Mouse (Mus musculus) cortical plate, adult 2 months (tissue): ENCODE measurements around the gene Tmem150a. TPM values are rescaled to one million over a fixed set of nuclear protein-coding genes. Genes with fewer than 3 reads are reported as not detected.

Experiments used
- H3K27ac ChIP-seq: fragments of 200-500 bp; 2 replicates; pipeline ENCODE4 v1.5.1; 2012; ENCODE audit warnings: low read length, control low read depth, inconsistent platforms; ENCODE audit not compliant: insufficient read depth
- H3K4me1 ChIP-seq: fragments of 200-500 bp; 2 replicates; pipeline ENCODE4 v1.6.1; 2011; ENCODE audit warnings: low read length; ENCODE audit not compliant: control insufficient read depth, insufficient read depth
- H3K4me3 ChIP-seq: fragments of 200-500 bp; 2 replicates; pipeline ENCODE4 v1.5.1; 2011; ENCODE audit warnings: mild to moderate bottlenecking, low read length, control low read depth; ENCODE audit not compliant: insufficient read depth
- CTCF ChIP-seq: fragments of 200-500 bp; IDR thresholded peaks from 2 replicates; pipeline ENCODE4 v1.5.1; 2011; ENCODE audit warnings: mild to moderate bottlenecking, control low read depth, low read length; ENCODE audit not compliant: insufficient read depth; ENCODE audit errors: extremely low read depth
- POLR2A ChIP-seq: fragments of 200-500 bp; IDR thresholded peaks from 2 replicates; pipeline ENCODE4 v1.6.1; 2011; ENCODE audit warnings: mild to moderate bottlenecking, low read length, control low read depth; ENCODE audit not compliant: insufficient read depth; ENCODE audit errors: extremely low read depth
- polyA plus RNA-seq: library from polyadenylated mRNA; depleted of rRNA; stranded (reverse); fragments of >200 nt; gene quantifications from 2 replicates; pipeline ENCODE4 v1.2.3, GENCODE M21; 2012

Gene Tmem150a
- polyA plus RNA-seq, 1 experiment = 23.4 TPM

- Histone ChIP-seq H3K27ac (no peak overlapping the region), H3K4me3 (no peak overlapping the region), H3K4me1 (peaks cover 3% of the 10 kb centered on the region; the same call in 1 of the 2 replicates)
- TF ChIP-seq POLR2A = no peak
These were observed 14.8 kb downstream of the Tmem150a start for GRCm38 (mm10) chr6:72370091-72370490.

- TF ChIP-seq CTCF = no peak
- no peak for TF ChIP-seq POLR2A
- no peak overlapping the region for H3K4me3 ChIP-seq
- no peak overlapping the region for H3K27ac ChIP-seq
- peaks cover 3% of the 10 kb centered on the region; the same call in 1 of the 2 replicates for H3K4me1 ChIP-seq
These were observed 15.9 kb downstream of the Tmem150a start for GRCm38 (mm10) chr6:72371147-72371546.

DNA sequence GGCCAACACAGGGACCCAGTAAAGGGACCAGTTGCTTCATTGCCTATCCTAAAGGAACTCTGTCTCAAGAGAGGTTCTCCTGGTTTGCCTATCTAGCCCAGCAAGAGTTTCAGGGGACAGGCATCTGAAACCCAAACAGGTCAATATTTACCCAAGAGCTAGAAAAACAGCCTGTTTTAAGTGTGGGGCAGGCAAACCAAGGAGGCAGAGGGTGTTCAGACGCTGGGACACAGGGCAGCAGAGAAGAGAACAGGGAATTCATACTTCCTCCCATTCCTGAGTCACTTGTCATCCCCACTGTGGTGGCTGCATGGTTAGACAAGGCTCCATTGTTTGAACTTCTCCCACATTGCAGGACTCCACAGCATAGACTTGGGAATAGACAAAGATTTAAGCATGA is 16.3 kb downstream of the Tmem150a start:
- no peak for TF ChIP-seq CTCF
- no peak for TF ChIP-seq POLR2A
- no peak overlapping the region for H3K4me3 ChIP-seq
- H3K4me1 ChIP-seq = peaks cover 3% of the 10 kb centered on the region; the same call in 1 of the 2 replicates
- H3K27ac ChIP-seq = no peak overlapping the region

DNA sequence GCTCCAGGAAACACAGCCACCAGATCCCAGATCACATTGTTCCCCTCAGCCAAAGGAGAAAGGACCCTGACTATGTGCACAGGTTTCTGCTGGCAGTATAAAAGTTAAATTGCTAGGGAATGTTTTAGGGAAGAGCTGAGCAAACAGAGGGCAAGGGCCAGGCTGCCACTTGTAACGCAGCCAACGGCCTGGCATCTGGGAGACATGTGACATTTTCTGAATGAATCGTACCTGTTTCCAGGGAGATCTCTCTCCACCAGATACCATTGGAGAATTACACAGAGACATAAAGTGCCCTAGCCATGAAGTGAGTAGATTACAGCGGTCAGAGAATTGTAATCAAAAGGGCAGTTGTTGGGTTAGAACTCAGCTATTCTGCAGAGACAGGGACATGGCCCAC is 17.9 kb downstream of the Tmem150a start:
- Histone ChIP-seq H3K4me3 (no peak overlapping the region), H3K4me1 (peaks cover 3% of the 10 kb centered on the region; the same call in 1 of the 2 replicates), H3K27ac (no peak overlapping the region)
- TF ChIP-seq POLR2A = no peak
- no peak for TF ChIP-seq CTCF

- H3K4me3 ChIP-seq = no peak overlapping the region
- peaks cover 3% of the 10 kb centered on the region; the same call in 1 of the 2 replicates for H3K4me1 ChIP-seq
- no peak overlapping the region for H3K27ac ChIP-seq
- no peak for TF ChIP-seq CTCF
- no peak for TF ChIP-seq POLR2A
These were observed 19.0 kb downstream of the Tmem150a start for GRCm38 (mm10) chr6:72374206-72374605.

- Histone ChIP-seq H3K27ac (no peak overlapping the region), H3K4me1 (peaks cover 3% of the 10 kb centered on the region; the same call in 1 of the 2 replicates), H3K4me3 (no peak overlapping the region)
- no peak for TF ChIP-seq CTCF
- no peak for TF ChIP-seq POLR2A
These were observed 19.7 kb downstream of the Tmem150a start for GRCm38 (mm10) chr6:72374820-72375563.

GRCm38 (mm10) chr6:72378510-72379234 is 23.4 kb downstream of the Tmem150a start:
- Histone ChIP-seq H3K27ac (no peak overlapping the region), H3K4me3 (no peak overlapping the region), H3K4me1 (peaks cover 1% of the 10 kb centered on the region; the same call in 1 of the 2 replicates)
- no peak for TF ChIP-seq CTCF
- no peak for TF ChIP-seq POLR2A

GRCm38 (mm10) chr6:72379377-72380130 is 24.3 kb downstream of the Tmem150a start:
- TF ChIP-seq CTCF (no peak), POLR2A (no peak)
- H3K27ac ChIP-seq = peak overlapping the region; percentile 68; the same call in 1 of the 2 replicates
- peaks cover 1% of the 10 kb centered on the region; the same call in 1 of the 2 replicates for H3K4me1 ChIP-seq
- peak overlapping the region; percentile 51 for H3K4me3 ChIP-seq

GRCm38 (mm10) chr6:72380131-72380770 is 25.0 kb downstream of the Tmem150a start, which contains the start of gene Vamp5:
Gene Vamp5 (minus strand): TSS chr6:72380468.
- Histone ChIP-seq H3K4me1 (peaks cover 1% of the 10 kb centered on the region; the same call in 1 of the 2 replicates), H3K27ac (peak within 1 kb of the TSS; percentile 68), H3K4me3 (peak within 1 kb of the TSS; percentile 51)
- no peak for TF ChIP-seq POLR2A
- TF ChIP-seq CTCF = 0 out of 2 replicates have a peak, but pooled peaks have one; percentile 2
